Mouse (Mus musculus) limb, embryonic 12.5 days (tissue): ENCODE measurements around the gene Abcc3. TPM values are rescaled to one million over a fixed set of nuclear protein-coding genes. Genes with fewer than 3 reads are reported as not detected.

Experiments
- ATAC-seq: fragments of 200-750 bp; cut with Nextera tagmentation; 2 replicates; pipeline ENCODE4 v1.8.0; 2017; ENCODE audit warnings: low read depth, moderate TSS enrichment; ENCODE audit not compliant: insufficient number of reproducible peaks, insufficient read depth, low FRiP score, low TSS enrichment
- H3K27ac ChIP-seq: fragments of 300-500 bp; sonication (generic); 2 replicates; pipeline ENCODE4 v1.5.1; 2016; ENCODE audit warnings: mild to moderate bottlenecking, moderate library complexity
- H3K27me3 ChIP-seq: fragments of 300-500 bp; sonication (generic); 2 replicates; pipeline ENCODE4 v1.6.1; 2016; ENCODE audit warnings: mild to moderate bottlenecking, moderate library complexity
- H3K36me3 ChIP-seq: fragments of 300-500 bp; sonication (generic); 2 replicates; pipeline ENCODE4 v1.6.1; 2016; ENCODE audit warnings: mild to moderate bottlenecking, moderate library complexity
- H3K4me1 ChIP-seq: fragments of 300-500 bp; sonication (generic); replicated peaks from 2 replicates; pipeline ENCODE4 v1.6.1; 2016
- H3K4me2 ChIP-seq: fragments of 300-500 bp; sonication (generic); 2 replicates; pipeline ENCODE4 v1.6.1; 2016; ENCODE audit warnings: mild to moderate bottlenecking, moderate library complexity
- H3K4me3 ChIP-seq: fragments of 300-500 bp; sonication (generic); replicated peaks from 2 replicates; pipeline ENCODE4 v1.5.1; 2016; ENCODE audit warnings: mild to moderate bottlenecking
- H3K9ac ChIP-seq: fragments of 300-500 bp; sonication (generic); replicated peaks from 2 replicates; pipeline ENCODE4 v1.6.1; 2016; ENCODE audit warnings: mild to moderate bottlenecking, moderate library complexity
- H3K9me3 ChIP-seq: fragments of 300-500 bp; sonication (generic); 2 replicates; pipeline ENCODE4 v1.6.1; 2016; ENCODE audit warnings: mild to moderate bottlenecking, moderate library complexity
- WGBS: fragments of 180-500 bp; shearing (Covaris S2); methylation state at CpG from one replicate; pipeline ENCODE4 v1.1.7; 2016; 5-methylcytosine and 5-hydroxymethylcytosine counted together
- polyA plus RNA-seq: library from polyadenylated mRNA; unstranded; fragments of >200 nt; fragmentation: Nextera tagmentation; extraction: Ambion mirVana; gene quantifications from 2 replicates; pipeline ENCODE4 v1.2.1, GENCODE M21; 2016

Gene Abcc3
- polyA plus RNA-seq, 1 experiment from 2014 or later: 0.63 TPM

GRCm38 (mm10) chr11:94420325-94420724 is 27.5 kb upstream of the Abcc3 start:
- WGBS: 34% methylated on average over 7 of the region's 7 CpGs
- Histone ChIP-seq H3K27ac (no peak overlapping the region), H3K4me2 (no peak overlapping the region), H3K27me3 (peaks cover 6% of the 10 kb centered on the region), H3K4me1 (peaks cover 34% of the 10 kb centered on the region), H3K36me3 (peaks cover 97% of the 10 kb centered on the region), H3K9ac (no peak overlapping the region), H3K4me3 (no peak overlapping the region), H3K9me3 (no peaks in the 10 kb centered on the region)
- ATAC-seq: no peak

GRCm38 (mm10) chr11:94419004-94419727 is 26.4 kb upstream of the Abcc3 start:
- Histone ChIP-seq H3K4me3 (no peak overlapping the region), H3K4me1 (peaks cover 30% of the 10 kb centered on the region), H3K4me2 (no peak overlapping the region), H3K36me3 (peaks cover 99% of the 10 kb centered on the region), H3K27me3 (peaks cover 7% of the 10 kb centered on the region), H3K9ac (no peak overlapping the region), H3K27ac (no peak overlapping the region), H3K9me3 (no peaks in the 10 kb centered on the region)
- no peak for ATAC-seq
- 67% methylated on average over 10 of the region's 10 CpGs for WGBS

- peaks cover 100% of the 10 kb centered on the region for H3K36me3 ChIP-seq
- no peak overlapping the region for H3K9ac ChIP-seq
- H3K4me3 ChIP-seq: no peak overlapping the region
- peaks cover 26% of the 10 kb centered on the region for H3K4me1 ChIP-seq
- WGBS: 70% methylated on average over 4 of the region's 4 CpGs
- no peak for ATAC-seq
- peaks cover 17% of the 10 kb centered on the region for H3K27me3 ChIP-seq
- no peaks in the 10 kb centered on the region for H3K9me3 ChIP-seq
- no peak overlapping the region for H3K27ac ChIP-seq
- H3K4me2 ChIP-seq: no peak overlapping the region
These were observed 21.2 kb upstream of the Abcc3 start for GRCm38 (mm10) chr11:94414042-94414441.

- peaks cover 100% of the 10 kb centered on the region for H3K36me3 ChIP-seq
- no peak for ATAC-seq
- H3K4me1 ChIP-seq: peaks cover 26% of the 10 kb centered on the region
- H3K27ac ChIP-seq: no peak overlapping the region
- H3K9ac ChIP-seq: no peak overlapping the region
- H3K4me3 ChIP-seq: no peak overlapping the region
- H3K9me3 ChIP-seq: no peaks in the 10 kb centered on the region
- H3K27me3 ChIP-seq: peaks cover 17% of the 10 kb centered on the region
- 48% methylated on average over 8 of the region's 8 CpGs for whole genome bisulfite sequencing
- H3K4me2 ChIP-seq: no peak overlapping the region
These were observed 20.7 kb upstream of the Abcc3 start for GRCm38 (mm10) chr11:94413516-94413915.

- Histone ChIP-seq H3K27ac (no peak overlapping the region), H3K27me3 (peaks cover 17% of the 10 kb centered on the region), H3K4me2 (no peak overlapping the region), H3K9ac (no peak overlapping the region), H3K4me3 (no peak overlapping the region), H3K4me1 (peaks cover 28% of the 10 kb centered on the region), H3K36me3 (peaks cover 96% of the 10 kb centered on the region), H3K9me3 (no peaks in the 10 kb centered on the region)
- WGBS: 47% methylated on average over 10 of the region's 10 CpGs
- no peak for ATAC-seq
These were observed 20.2 kb upstream of the Abcc3 start for GRCm38 (mm10) chr11:94412998-94413469.

- peaks cover 17% of the 10 kb centered on the region for H3K27me3 ChIP-seq
- no peak overlapping the region for H3K9ac ChIP-seq
- WGBS: 51% methylated on average over 2 of the region's 2 CpGs
- peaks cover 33% of the 10 kb centered on the region for H3K4me1 ChIP-seq
- no peaks in the 10 kb centered on the region for H3K9me3 ChIP-seq
- H3K36me3 ChIP-seq: peaks cover 91% of the 10 kb centered on the region
- no peak overlapping the region for H3K27ac ChIP-seq
- H3K4me3 ChIP-seq: no peak overlapping the region
- ATAC-seq: no peak
- H3K4me2 ChIP-seq: no peak overlapping the region
These were observed 19.8 kb upstream of the Abcc3 start for GRCm38 (mm10) chr11:94412562-94412961.

GRCm38 (mm10) chr11:94407803-94408321 is 15.1 kb upstream of the Abcc3 start:
- peaks cover 48% of the 10 kb centered on the region for H3K4me1 ChIP-seq

GRCm38 (mm10) chr11:94405348-94405747 is 12.6 kb upstream of the Abcc3 start:
- Histone ChIP-seq H3K27me3 (0 out of 2 replicates have a peak, but pooled peaks cover 8% of the 10 kb centered on the region), H3K4me2 (no peak overlapping the region), H3K9ac (no peak overlapping the region), H3K36me3 (peaks cover 19% of the 10 kb centered on the region), H3K4me1 (peaks cover 48% of the 10 kb centered on the region), H3K27ac (peak overlapping the region; percentile 47; the same call in 1 of the 2 replicates), H3K9me3 (no peaks in the 10 kb centered on the region), H3K4me3 (no peak overlapping the region)
- WGBS: 45% methylated on average over 6 of the region's 6 CpGs
- peak; percentile 34; the same call in 1 of the 2 replicates for ATAC-seq

More at GRCm38 (mm10) chr11:94407803-94408321, 15.1 kb upstream of the Abcc3 start:
- Histone ChIP-seq H3K27me3 (peaks cover 11% of the 10 kb centered on the region; the same call in 1 of the 2 replicates), H3K4me3 (no peak overlapping the region), H3K27ac (0 out of 2 replicates have a peak overlapping the region, but pooled peaks have one; percentile 35), H3K4me2 (peak overlapping the region; percentile 5; the same call in 1 of the 2 replicates), H3K9me3 (no peaks in the 10 kb centered on the region), H3K9ac (no peak overlapping the region), H3K36me3 (peaks cover 44% of the 10 kb centered on the region)
- no peak for ATAC-seq
- WGBS: 42% methylated on average over 11 of the region's 11 CpGs

- H3K27ac ChIP-seq: no peak overlapping the region
- H3K4me2 ChIP-seq: no peak overlapping the region
- H3K36me3 ChIP-seq: peaks cover 13% of the 10 kb centered on the region
- H3K4me1 ChIP-seq: peaks cover 48% of the 10 kb centered on the region
- 0 out of 2 replicates have a peak, but pooled peaks cover 7% of the 10 kb centered on the region for H3K27me3 ChIP-seq
- no peak overlapping the region for H3K9ac ChIP-seq
- 21% methylated on average over 11 of the region's 11 CpGs for WGBS
- no peaks in the 10 kb centered on the region for H3K9me3 ChIP-seq
- no peak overlapping the region for H3K4me3 ChIP-seq
- ATAC-seq: 0 out of 2 replicates have a peak, but pooled peaks have one; percentile 15
These were observed 12.0 kb upstream of the Abcc3 start for GRCm38 (mm10) chr11:94404641-94405260.

- no peak overlapping the region for H3K27ac ChIP-seq
- H3K36me3 ChIP-seq: peaks cover 7% of the 10 kb centered on the region
- H3K4me3 ChIP-seq: no peak overlapping the region
- no peaks in the 10 kb centered on the region for H3K9me3 ChIP-seq
- H3K27me3 ChIP-seq: 0 out of 2 replicates have a peak, but pooled peaks cover under 1% of the 10 kb centered on the region
- peaks cover 44% of the 10 kb centered on the region for H3K4me1 ChIP-seq
- ATAC-seq: peak; percentile 27; the same call in 1 of the 2 replicates
- H3K4me2 ChIP-seq: no peak overlapping the region
- H3K9ac ChIP-seq: no peak overlapping the region
- 43% methylated on average over 5 of the region's 5 CpGs for WGBS
These were observed 11.4 kb upstream of the Abcc3 start for GRCm38 (mm10) chr11:94404178-94404577.

- Histone ChIP-seq H3K4me2 (no peak overlapping the region), H3K9me3 (no peaks in the 10 kb centered on the region), H3K4me1 (peaks cover 44% of the 10 kb centered on the region), H3K36me3 (peaks cover 3% of the 10 kb centered on the region), H3K27ac (no peak overlapping the region), H3K9ac (no peak overlapping the region), H3K27me3 (no peaks in the 10 kb centered on the region), H3K4me3 (no peak overlapping the region)
- ATAC-seq: no peak
- WGBS: 77% methylated on average over 10 of the region's 10 CpGs
These were observed 11.0 kb upstream of the Abcc3 start for GRCm38 (mm10) chr11:94403757-94404156.
